Mouse (Mus musculus): ENCODE results near the gene Resf1.
"Not testable (repeated sequence)": the region's sequence is repeated elsewhere in the genome, so short reads cannot be mapped to it uniquely, and the experiment has no call there.

Resf1 gene

DNA sequence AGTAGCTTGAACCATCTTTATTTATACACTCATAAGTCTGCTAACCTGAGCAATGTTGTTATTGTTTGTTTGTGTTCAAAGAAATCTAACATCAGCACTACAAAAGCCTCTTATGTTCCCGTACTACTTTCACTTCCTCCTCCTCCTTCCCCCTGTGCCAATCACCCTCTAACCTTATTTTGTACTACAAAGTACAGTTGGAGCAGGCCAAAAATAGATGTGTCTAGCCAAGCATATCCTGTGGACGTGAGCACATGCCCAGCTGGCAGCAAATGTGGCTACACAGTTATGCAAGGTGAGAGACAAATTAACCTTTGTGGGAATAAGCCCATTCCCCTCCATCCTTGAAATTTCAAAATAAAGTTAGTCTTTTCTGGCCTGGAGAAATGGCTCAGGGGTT, 34.6 kb downstream of the Resf1 start:
- in situ Hi-C loops (cut with MboI, MseI): no loop called here

GRCm38 (mm10) chr6:149344372-149344771, 35.2 kb downstream of the Resf1 start:
- in situ Hi-C loops (cut with MboI, MseI): no loop called here

GRCm38 (mm10) chr6:149348211-149348610, 39.0 kb downstream of the Resf1 start:
- in situ Hi-C loops (cut with MboI, MseI): not testable (repeated sequence)

- in situ Hi-C loops (cut with MboI, MseI): no loop called here
Measured at GRCm38 (mm10) chr6:149354826-149355495, 45.7 kb downstream of the Resf1 start.

DNA sequence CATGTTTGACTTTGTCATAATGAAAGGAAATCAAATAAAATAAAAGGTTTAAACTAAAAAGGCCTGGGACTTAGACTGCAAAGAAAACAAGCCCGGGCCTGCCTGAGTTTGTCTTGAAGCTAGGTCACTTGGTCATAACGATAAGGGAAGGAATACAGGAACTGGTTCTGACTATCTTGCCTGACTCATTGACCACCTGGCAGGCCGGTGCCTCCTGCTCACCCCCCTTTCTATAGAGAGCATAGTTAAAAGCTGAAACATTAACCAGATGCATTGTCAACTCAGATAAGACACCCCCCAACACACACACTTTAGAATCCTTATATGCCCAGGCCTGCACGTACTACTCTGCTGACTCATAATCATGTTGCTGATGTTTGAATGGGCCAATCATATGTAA, 46.6 kb downstream of the Resf1 start:
- in situ Hi-C loops (cut with MboI, MseI): not testable (repeated sequence)

DNA sequence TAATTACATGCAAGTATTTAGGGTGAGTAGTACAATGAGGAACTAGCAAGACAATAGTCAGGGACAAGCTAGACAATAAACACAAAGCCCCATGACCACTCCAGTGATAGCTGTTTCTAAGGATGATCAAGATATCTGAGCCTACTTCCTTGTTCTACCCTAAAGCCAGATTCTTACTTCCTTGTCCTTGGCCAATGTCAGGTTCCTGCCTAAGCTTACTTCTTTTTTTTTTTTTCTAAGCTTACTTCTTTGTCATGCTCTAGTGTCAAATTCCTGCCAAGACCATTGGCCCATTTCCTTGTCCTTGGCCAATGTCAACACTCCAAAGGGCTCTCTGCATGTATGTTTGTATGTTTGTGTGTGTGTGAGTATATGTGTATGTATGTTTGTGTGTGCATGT, 47.9 kb downstream of the Resf1 start:
- in situ Hi-C loops (cut with MboI, MseI): no loop called here

DNA sequence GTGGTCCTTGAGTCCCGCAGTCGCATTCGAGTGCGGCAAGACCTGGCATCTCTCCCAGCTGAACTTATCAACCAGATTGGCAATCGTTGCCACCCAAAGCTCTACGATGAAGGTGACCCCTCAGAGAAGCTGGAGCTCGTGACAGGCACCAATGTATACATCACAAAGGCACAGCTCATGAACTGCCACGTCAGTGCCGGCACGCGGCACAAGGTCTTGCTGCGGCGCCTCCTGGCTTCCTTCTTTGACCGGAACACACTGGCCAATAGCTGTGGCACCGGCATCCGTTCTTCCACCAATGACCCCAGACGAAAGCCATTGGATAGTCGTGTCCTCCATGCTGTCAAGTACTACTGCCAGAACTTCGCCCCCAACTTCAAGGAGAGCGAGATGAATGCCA, 53.3 kb downstream of the Resf1 start:
- in situ Hi-C loops (cut with MboI, MseI): not testable (repeated sequence)

DNA sequence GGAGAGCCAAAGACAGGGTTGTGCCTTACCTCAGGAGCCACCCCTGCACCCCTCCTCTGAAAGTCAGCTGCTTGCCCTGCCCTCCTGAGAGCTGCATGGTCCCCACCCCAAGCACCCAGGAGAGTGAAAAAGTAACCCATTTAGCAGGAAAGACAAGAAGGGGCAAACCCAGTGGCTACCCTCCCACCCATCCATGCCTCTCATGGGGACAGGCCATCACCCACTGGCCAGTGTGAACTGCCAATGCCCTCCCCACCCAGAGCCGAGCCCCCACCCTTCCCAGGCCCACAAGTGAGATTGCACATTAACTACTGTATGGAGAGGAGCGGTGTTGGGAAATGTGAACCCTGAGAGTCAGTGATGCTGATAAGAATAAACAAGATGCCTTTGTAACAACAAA, 56.8 kb downstream of the Resf1 start:
- in situ Hi-C loops (cut with MboI, MseI): not testable (repeated sequence)

DNA sequence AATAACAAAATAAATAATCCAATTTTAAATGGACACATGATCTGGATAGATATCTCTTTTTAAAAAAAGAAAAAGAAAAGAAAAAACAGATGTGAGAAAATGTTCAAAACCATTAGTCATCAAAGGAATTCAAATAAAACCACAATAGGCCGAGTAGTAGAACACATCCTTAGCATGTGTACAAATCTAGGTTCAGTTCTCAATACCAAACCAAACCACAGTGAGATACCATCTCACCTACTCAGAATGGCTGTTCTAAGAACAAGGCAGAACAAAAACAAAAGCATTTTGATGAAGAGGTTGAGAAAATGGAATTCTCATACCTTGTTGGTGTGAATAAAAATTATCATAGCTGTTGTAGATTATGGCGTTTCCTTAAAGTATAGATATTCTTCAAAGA, 57.2 kb downstream of the Resf1 start:
- in situ Hi-C loops (cut with MboI, MseI): no loop called here

- in situ Hi-C loops (cut with MboI, MseI): loop anchor here (5.0 kb wide), 1 partner anchor 248 kb away; no protein-coding TSS in a partner anchor
Measured at GRCm38 (mm10) chr6:149374986-149375457, 65.8 kb downstream of the Resf1 start.

- in situ Hi-C loops (cut with MboI, MseI): no loop called here
Measured at GRCm38 (mm10) chr6:149383531-149383930, 74.3 kb downstream of the Resf1 start.

Measured in T-helper 1 cell (primary cell).